Mouse (Mus musculus) C2C12 (cell line): Measurements from ENCODE around the gene Slit3.

Source experiments
- CEBPB ChIP-seq: IDR thresholded peaks from one replicate; pipeline ENCODE4 v1.6.1; 2011; ENCODE audit warnings: low read depth, mild to moderate bottlenecking, control low read depth, moderate library complexity
- CTCF ChIP-seq: IDR thresholded peaks from one replicate; pipeline ENCODE4 v1.5.1; 2011; ENCODE audit not compliant: control insufficient read depth, insufficient read depth, insufficient read length
- FOSL1 ChIP-seq: IDR thresholded peaks from one replicate; pipeline ENCODE4 v1.8.0; 2011; ENCODE audit warnings: mild to moderate bottlenecking, low read length; ENCODE audit not compliant: poor library complexity, insufficient read depth, severe bottlenecking
- MAX ChIP-seq: IDR thresholded peaks from one replicate; pipeline ENCODE4 v1.6.1; 2011; ENCODE audit warnings: mild to moderate bottlenecking, control low read depth
- MYOD1 ChIP-seq: IDR thresholded peaks from one replicate; pipeline ENCODE4 v1.6.1; 2011; ENCODE audit warnings: low read depth; ENCODE audit not compliant: control insufficient read depth, insufficient read length
- MYOG ChIP-seq: IDR thresholded peaks from one replicate; pipeline ENCODE4 v1.6.1; 2011; ENCODE audit not compliant: control insufficient read depth, insufficient read length; ENCODE audit errors: extremely low read depth
- USF1 ChIP-seq: IDR thresholded peaks from one replicate; pipeline ENCODE4 v1.6.1; 2011; ENCODE audit warnings: low read depth, mild to moderate bottlenecking, control low read depth, moderate library complexity

GRCm38 (mm10) chr11:35535027-35535426 is 414.0 kb downstream of the Slit3 start:
- TF ChIP-seq USF1 (no peak), CTCF (no peak), CEBPB (no peak), MYOD1 (no peak), MAX (no peak), MYOG (no peak), FOSL1 (no peak)
